Mouse (Mus musculus) leukemia stem cell, adult 10-12 weeks (primary cell): ENCODE results near the gene C2cd4b. TPM values are rescaled to one million over a fixed set of nuclear protein-coding genes. Genes with fewer than 3 reads are reported as not detected.

Experiments
- polyA plus RNA-seq: library from polyadenylated mRNA; stranded (reverse); fragments of >175 nt; gene quantifications from 2 replicates; pipeline ENCODE4 v1.2.3, GENCODE M21; 2012; ENCODE audit warnings: low replicate concordance

The C2cd4b gene
- polyA plus RNA-seq = not detected in 2 replicates

DNA sequence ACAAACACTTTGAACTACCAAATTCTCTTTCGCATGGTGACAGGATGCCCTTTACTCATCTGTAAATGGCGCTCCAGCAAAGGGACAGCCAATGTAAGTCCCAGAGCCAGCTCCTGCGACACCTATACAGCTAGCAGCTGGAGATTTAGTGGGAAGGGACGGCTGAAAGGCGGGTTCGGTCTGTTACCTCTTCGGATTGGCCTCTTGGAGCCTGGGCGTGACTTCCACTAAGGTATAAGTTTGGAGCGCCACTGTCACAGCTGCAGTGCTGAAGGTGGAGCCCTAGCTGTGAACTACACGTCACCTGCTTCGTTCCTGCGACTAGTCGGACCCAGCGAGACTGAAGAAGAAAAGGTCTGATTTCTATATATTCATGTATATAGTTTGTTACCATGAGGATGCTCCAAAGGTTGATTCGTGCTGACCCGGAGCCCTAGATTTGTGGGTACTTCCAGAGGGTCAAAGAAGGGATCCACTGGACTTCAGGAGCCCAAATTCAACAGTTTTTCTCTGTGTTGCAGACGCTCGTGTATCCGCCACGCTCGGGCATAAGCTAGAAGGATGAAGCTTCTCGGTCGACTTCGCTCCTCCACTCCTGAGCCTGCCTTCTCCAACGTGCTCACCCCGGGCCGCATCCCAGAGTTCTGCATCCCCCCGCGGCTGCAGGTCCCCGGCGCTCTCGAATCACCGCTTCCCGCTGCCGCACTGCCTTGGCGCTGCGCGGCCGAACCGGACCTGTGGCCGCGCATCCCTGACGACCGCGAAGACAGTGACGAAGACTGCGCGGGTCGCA lies at the start of gene C2cd4b:
Gene C2cd4b (plus strand): TSS at position 275 of the 793 bp plus-strand sequence.

Other genes with a start within 250 kb of the C2cd4b start
- gene Tln2, start 199.7 kb upstream of the C2cd4b start, polyA plus RNA-seq = 0.03 and 0.10 TPM in 2 replicates
- gene C2cd4a, start 72.9 kb downstream of the C2cd4b start, polyA plus RNA-seq = 139 and 170 TPM in 2 replicates
- gene Vps13c, start 81.0 kb downstream of the C2cd4b start, polyA plus RNA-seq = 1.8 and 30.1 TPM in 2 replicates